Mouse (Mus musculus) G1E (cell line): Measurements from ENCODE around the gene Inafm2. TPM values are rescaled to one million over a fixed set of nuclear protein-coding genes. Genes with fewer than 3 reads are reported as not detected.

ENCODE experiments used
- ATAC-seq: 2 replicates; pipeline ENCODE4 v1.8.0; 2016; ENCODE audit warnings: mild to moderate bottlenecking; ENCODE audit not compliant: insufficient number of reproducible peaks, poor library complexity, low FRiP score, severe bottlenecking; ENCODE audit errors: extremely low read depth
- DNase-seq: peaks from one replicate; pipeline ENCODE4 v3.0.0; 2012; ENCODE audit warnings: low spot score
- H3K27me3 ChIP-seq: 2 replicates; pipeline ENCODE4 v1.6.1; 2012; ENCODE audit warnings: mild to moderate bottlenecking, low read length, inconsistent platforms; ENCODE audit not compliant: insufficient read depth
- H3K36me3 ChIP-seq: replicated peaks from 2 replicates; pipeline ENCODE3; 2012; ENCODE audit warnings: mild to moderate bottlenecking, inconsistent platforms
- H3K4me1 ChIP-seq: 2 replicates; pipeline ENCODE4 v1.6.1; 2012; ENCODE audit warnings: low read depth, low read length, inconsistent platforms, mixed read lengths; ENCODE audit not compliant: insufficient read depth
- H3K4me3 ChIP-seq: 2 replicates; pipeline ENCODE4 v1.5.1; 2012; ENCODE audit warnings: low read depth, mild to moderate bottlenecking, inconsistent platforms, low read length, moderate library complexity, mixed read lengths
- H3K9me3 ChIP-seq: replicated peaks from 2 replicates; pipeline ENCODE4 v1.6.1; 2012; ENCODE audit warnings: inconsistent platforms
- CTCF ChIP-seq: IDR thresholded peaks from 2 replicates; pipeline ENCODE4 v1.5.1; 2012; ENCODE audit warnings: low read depth, low read length, inconsistent platforms, mixed read lengths
- GATA1 ChIP-seq: IDR thresholded peaks from 2 replicates; pipeline ENCODE4 v1.6.1; 2012; ENCODE audit warnings: borderline replicate concordance, low read length, inconsistent platforms, mixed read lengths
- GATA2 ChIP-seq: IDR thresholded peaks from 2 replicates; pipeline ENCODE4 v1.6.1; 2012; ENCODE audit warnings: low read depth, low read length, inconsistent platforms, borderline replicate concordance
- POLR2AphosphoS5 ChIP-seq: IDR thresholded peaks from 2 replicates; pipeline ENCODE4 v1.6.1; 2012; ENCODE audit warnings: low read depth, low read length, inconsistent platforms; ENCODE audit not compliant: insufficient replicate concordance
- TAL1 ChIP-seq: conservative IDR thresholded peaks from 2 replicates; pipeline ENCODE4 v1.6.1; 2012; ENCODE audit warnings: low read depth, low read length, inconsistent platforms, mixed read lengths
- polyA plus RNA-seq: library from polyadenylated mRNA; stranded (reverse); fragments of >175 nt; gene quantifications from 2 replicates; pipeline ENCODE4 v1.2.3, GENCODE M21; 2012
- total RNA-seq, 2 experiments: library from RNA; stranded (forward) in 1 of 2; stranded (reverse) in 1 of 2; fragments of 200-1000 nt in 1 of 2; fragments of >200 nt in 1 of 2; fragmentation: Nextera tagmentation in 1 of 2; gene quantifications; 2 replicates each; pipeline ENCODE4 v1.2.3; 2014 to 2017

The Inafm2 gene
- total and polyA plus RNA-seq, 3 experiments, result 14.8 to 24.8 (median 21.0) TPM

DNA sequence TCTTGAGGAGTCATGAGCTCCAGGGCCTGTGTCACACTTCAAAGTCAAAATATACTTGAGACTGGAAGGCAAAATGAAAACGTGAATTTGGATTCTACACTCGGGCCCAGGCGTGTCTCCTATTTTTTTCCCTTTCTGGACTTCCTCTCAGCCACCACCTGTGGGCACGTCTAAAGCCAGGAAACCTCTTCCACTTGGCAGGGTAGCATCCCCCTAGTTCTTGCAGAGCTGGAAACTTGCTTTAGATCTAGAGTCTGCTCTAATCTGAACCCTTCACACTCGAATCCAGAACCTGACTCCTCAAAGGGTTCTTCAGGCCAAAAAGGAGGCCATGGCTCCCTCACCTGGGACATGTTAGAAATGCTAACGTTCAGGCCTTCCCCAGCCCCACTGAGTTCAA lies 9.8 kb downstream of the Inafm2 start:
- DNase-seq (no peak), ATAC-seq (no peak)
- Histone ChIP-seq H3K36me3 (peaks cover 25% of the 10 kb centered on the region), H3K9me3 (no peaks in the 10 kb centered on the region), H3K27me3 (peaks cover 37% of the 10 kb centered on the region), H3K4me1 (peaks cover 23% of the 10 kb centered on the region), H3K4me3 (no peak overlapping the region)
- TF ChIP-seq TAL1 (no peak), GATA2 (no peak), POLR2AphosphoS5 (no peak), GATA1 (no peak), CTCF (no peak)

DNA sequence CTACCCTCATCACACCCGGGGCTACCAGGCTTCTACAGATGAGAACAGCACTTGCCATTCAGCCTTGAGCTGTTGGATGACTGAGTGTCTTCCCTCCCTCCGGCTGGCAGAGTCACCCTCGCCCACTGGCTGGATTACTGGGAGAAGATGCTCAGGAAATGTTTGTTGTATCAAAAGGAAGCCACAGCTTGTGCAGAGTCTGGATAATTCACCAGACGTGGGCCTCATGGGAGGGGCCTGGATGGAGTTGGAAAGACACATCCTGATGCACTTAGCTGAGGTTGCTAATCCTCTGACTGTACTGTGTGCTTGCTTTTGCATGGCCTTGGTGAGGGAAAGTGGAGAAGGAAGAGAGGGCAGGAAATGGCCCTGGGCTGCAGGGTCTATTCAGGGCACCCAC lies 10.5 kb downstream of the Inafm2 start:
- DNase-seq, result no peak
- Histone ChIP-seq H3K4me1 (peaks cover 23% of the 10 kb centered on the region), H3K27me3 (peaks cover 42% of the 10 kb centered on the region), H3K9me3 (no peaks in the 10 kb centered on the region), H3K4me3 (no peak overlapping the region), H3K36me3 (peaks cover 19% of the 10 kb centered on the region)
- no peak for ATAC-seq
- TF ChIP-seq GATA1 (no peak), CTCF (no peak), TAL1 (no peak), POLR2AphosphoS5 (no peak), GATA2 (no peak)

DNA sequence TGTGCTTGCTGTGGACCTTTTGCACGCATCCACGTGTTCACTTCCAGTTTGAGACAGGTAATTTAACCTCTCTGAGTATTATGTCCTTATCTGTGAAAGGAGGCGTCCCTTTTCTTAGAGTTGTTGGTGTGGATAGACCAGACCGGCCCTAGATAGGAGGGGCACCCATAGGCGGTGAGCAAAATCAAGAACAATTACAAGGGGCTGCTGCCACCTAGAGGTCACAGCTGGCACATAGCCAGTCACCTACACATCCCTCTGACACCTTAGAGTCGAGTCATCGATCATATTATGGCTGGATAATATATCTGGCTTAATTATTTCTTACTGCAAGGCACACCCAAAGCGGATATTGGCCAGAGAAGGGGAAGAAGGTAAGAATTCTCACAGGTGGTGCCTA lies 14.3 kb downstream of the Inafm2 start:
- TF ChIP-seq TAL1 (no peak), CTCF (peak; percentile 71)
- Histone ChIP-seq H3K9me3 (no peaks in the 10 kb centered on the region), H3K4me1 (peaks cover 26% of the 10 kb centered on the region), H3K4me3 (no peak overlapping the region), H3K36me3 (no peaks in the 10 kb centered on the region), H3K27me3 (peaks cover 75% of the 10 kb centered on the region)
- ATAC-seq (peak; percentile 64), DNase-seq (peak; percentile 76)

DNA sequence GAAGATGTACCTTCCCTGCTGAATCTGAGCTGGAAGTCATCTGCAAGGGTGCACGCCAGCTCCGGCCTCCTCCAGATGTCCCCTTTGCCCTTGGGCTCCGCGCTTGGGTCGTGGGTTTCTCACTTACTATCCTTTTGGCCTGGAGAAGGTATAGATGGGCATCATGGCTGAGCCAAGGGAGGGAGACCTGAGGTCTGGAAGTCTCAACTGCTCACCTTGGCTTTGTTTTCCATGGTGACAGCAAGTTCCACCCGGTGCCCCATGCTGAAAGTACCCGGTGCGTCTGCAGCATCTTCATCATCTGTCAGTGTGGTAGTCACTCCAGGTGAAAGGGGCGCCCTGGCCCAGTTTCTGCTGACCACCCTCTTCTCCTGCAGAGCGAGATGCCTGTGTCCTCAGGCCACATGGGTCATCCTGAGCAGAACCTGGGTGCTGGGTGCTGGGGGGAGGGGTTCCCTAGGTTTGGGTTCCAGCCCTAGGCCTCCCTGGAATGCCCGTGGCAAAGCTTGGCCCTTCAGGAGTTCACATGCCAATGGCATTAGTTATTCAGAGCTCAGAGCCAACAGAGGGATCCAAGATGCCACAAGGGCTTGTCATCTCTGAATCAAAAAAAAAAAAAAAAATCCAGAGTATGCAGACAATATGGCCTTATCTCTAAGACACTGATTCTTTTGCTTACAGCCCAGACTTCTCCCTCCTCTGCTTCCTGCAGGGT lies 14.9 kb downstream of the Inafm2 start:
- Histone ChIP-seq H3K27me3 (peaks cover 81% of the 10 kb centered on the region), H3K4me3 (no peak overlapping the region), H3K36me3 (no peaks in the 10 kb centered on the region), H3K4me1 (peaks cover 28% of the 10 kb centered on the region), H3K9me3 (no peaks in the 10 kb centered on the region)
- no peak for DNase-seq
- no peak for TF ChIP-seq TAL1
- no peak for TF ChIP-seq CTCF
- no peak for TF ChIP-seq GATA2
- no peak for TF ChIP-seq GATA1
- TF ChIP-seq POLR2AphosphoS5, result no peak
- no peak for ATAC-seq

DNA sequence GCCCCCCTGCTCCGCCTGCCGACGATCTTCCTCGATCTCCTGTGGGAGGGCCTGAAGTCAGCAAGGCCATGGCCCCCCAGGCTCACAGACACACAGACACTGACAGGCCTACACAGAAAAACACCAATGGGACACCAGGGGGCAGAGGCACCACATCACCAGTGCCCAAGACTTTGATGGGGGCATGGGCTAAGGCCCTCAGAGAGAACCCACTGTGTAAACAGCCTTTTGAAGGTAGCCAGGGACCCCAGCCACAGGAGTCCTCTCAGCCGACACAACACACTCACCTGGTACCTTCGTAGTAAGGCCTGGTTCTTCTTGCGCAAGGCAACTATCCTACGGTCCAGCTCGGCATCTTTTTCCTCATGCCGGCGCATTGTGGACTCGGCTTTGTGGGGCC lies 15.8 kb downstream of the Inafm2 start:
- no peaks in the 10 kb centered on the region for H3K36me3 ChIP-seq
- H3K9me3 ChIP-seq, result no peaks in the 10 kb centered on the region
- TF ChIP-seq TAL1 (no peak), CTCF (no peak), GATA1 (no peak), GATA2 (no peak), POLR2AphosphoS5 (no peak)
- H3K27me3 ChIP-seq, result peaks cover 85% of the 10 kb centered on the region
- no peak for ATAC-seq
- H3K4me3 ChIP-seq, result no peak overlapping the region
- H3K4me1 ChIP-seq, result peaks cover 32% of the 10 kb centered on the region
- DNase-seq, result no peak

DNA sequence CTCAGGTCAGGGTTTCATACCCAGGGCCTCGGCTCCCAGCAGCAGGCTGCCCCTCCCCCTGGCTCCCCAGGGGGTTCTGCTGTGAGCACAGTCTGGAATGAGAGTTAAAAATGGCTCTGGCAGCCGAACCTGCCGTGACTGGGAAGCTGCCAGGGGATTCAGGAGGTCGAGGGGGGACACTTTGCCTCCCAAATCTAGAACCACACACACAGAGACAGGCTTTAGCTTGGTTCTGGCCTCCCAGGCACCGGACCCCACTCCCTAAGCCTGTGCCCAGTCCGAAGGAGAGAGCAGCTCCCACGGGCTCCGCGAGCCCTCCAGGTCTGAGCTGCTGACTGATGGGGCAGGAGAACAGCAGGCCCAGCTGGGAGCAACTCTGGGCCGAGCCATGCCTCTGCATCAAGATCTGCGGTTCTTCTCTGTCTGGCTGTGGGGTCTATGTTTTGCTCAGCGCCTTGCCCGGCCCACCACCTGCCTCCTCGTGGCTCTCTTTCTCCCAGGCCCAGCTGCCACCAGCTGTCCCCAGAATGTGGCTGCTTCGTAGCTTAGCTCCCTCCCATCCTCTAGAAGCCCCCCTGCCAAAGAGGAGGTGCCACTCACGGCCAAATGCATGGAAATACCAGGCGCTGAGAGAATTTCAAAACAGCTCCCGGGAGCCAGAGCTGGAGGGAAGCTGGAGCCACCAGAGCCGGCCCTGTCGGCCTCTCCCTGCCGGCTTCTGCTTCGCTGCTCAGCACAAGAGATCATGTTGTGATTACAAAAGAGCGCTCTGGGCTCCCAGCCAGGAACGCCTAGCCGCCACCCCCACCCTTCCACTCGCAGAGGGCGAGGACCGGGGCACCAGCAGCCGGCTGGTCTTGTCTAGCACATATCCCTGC lies 16.6 kb downstream of the Inafm2 start, which contains the start of gene Ccdc9b:
Gene Ccdc9b, minus strand, starts transcription at position 756 of the 878 bp plus-strand sequence.
- TF ChIP-seq GATA1 (no peak), POLR2AphosphoS5 (no peak), CTCF (no peak), GATA2 (no peak), TAL1 (no peak)
- ATAC-seq (no peak), DNase-seq (peak; percentile 69)
- Histone ChIP-seq H3K36me3 (no peaks in the 10 kb centered on the region), H3K4me3 (no peak within 1 kb of the TSS), H3K27me3 (peaks cover 87% of the 10 kb centered on the region), H3K9me3 (no peaks in the 10 kb centered on the region), H3K4me1 (peaks cover 36% of the 10 kb centered on the region)
